Mouse (Mus musculus) spleen, postnatal 10 days (tissue): ENCODE data around the gene Rrn3.
A peak's percentile ranks its signal among the peaks of the same experiment; 100 is the strongest.
"Not testable (repeated sequence)": the region's sequence is repeated elsewhere in the genome, so short reads cannot be mapped to it uniquely, and the experiment has no call there.

Experiments
- DNase-seq, 2 experiments: peaks; one replicate each; pipeline ENCODE4 v3.0.0; 2021 to 2022; ENCODE audit warnings: low spot score in 2 of 2

Gene Rrn3

GRCm38 (mm10) chr16:13780353-13781036 is at the start of gene Rrn3:
Gene Rrn3 (plus strand): TSS chr16:13780708.
- DNase-seq, result peak; percentile 75 to 90

GRCm38 (mm10) chr16:13732786-13733185 is 47.7 kb upstream of the Rrn3 start:
- no peak for DNase-seq

- peak; percentile 49 to 78 for DNase-seq
Observed at GRCm38 (mm10) chr16:13733518-13734137, 46.9 kb upstream of the Rrn3 start.

GRCm38 (mm10) chr16:13735977-13736376 is 44.5 kb upstream of the Rrn3 start:
- no peak for DNase-seq

GRCm38 (mm10) chr16:13739044-13739443 is 41.5 kb upstream of the Rrn3 start:
- DNase-seq, result not testable (repeated sequence)

GRCm38 (mm10) chr16:13740844-13741243 is 39.7 kb upstream of the Rrn3 start:
- DNase-seq, result no peak

GRCm38 (mm10) chr16:13747708-13748107 is 32.8 kb upstream of the Rrn3 start:
- DNase-seq, result no peak

- DNase-seq, result no peak
Observed at GRCm38 (mm10) chr16:13748124-13748523, 32.4 kb upstream of the Rrn3 start.

GRCm38 (mm10) chr16:13748813-13749212 is 31.7 kb upstream of the Rrn3 start:
- not testable (repeated sequence) for DNase-seq

GRCm38 (mm10) chr16:13749306-13749705 is 31.2 kb upstream of the Rrn3 start:
- no peak for DNase-seq

GRCm38 (mm10) chr16:13749981-13750380 is 30.5 kb upstream of the Rrn3 start:
- DNase-seq, result no peak

GRCm38 (mm10) chr16:13750626-13751025 is 29.9 kb upstream of the Rrn3 start:
- DNase-seq, result no peak

- DNase-seq, result no peak
Observed at GRCm38 (mm10) chr16:13753986-13754385, 26.5 kb upstream of the Rrn3 start.

- peak; percentile 74 to 91 for DNase-seq
Observed at GRCm38 (mm10) chr16:13754400-13755190, 25.9 kb upstream of the Rrn3 start.

GRCm38 (mm10) chr16:13757823-13758222 is 22.7 kb upstream of the Rrn3 start:
- no peak for DNase-seq

GRCm38 (mm10) chr16:13762807-13763206 is 17.7 kb upstream of the Rrn3 start:
- DNase-seq, result not testable (repeated sequence)

- no peak for DNase-seq
Observed at GRCm38 (mm10) chr16:13764519-13764918, 16.0 kb upstream of the Rrn3 start.

GRCm38 (mm10) chr16:13766367-13766766 is 14.1 kb upstream of the Rrn3 start:
- DNase-seq, result no peak

GRCm38 (mm10) chr16:13771603-13772002 is 8.9 kb upstream of the Rrn3 start:
- not testable (repeated sequence) for DNase-seq

- DNase-seq, result not testable (repeated sequence)
Observed at GRCm38 (mm10) chr16:13772051-13772450, 8.5 kb upstream of the Rrn3 start.

- DNase-seq, result not testable (repeated sequence)
Observed at GRCm38 (mm10) chr16:13774011-13774410, 6.5 kb upstream of the Rrn3 start.

GRCm38 (mm10) chr16:13774651-13775050 is 5.9 kb upstream of the Rrn3 start:
- DNase-seq, result not testable (repeated sequence)

GRCm38 (mm10) chr16:13781216-13781615 is 708 bp downstream of the Rrn3 start:
- DNase-seq, result no peak
